Mouse (Mus musculus) liver, embryonic 14.5 days (tissue): ENCODE results near the gene Ppid.

Source experiments
- CTCF ChIP-seq: IDR thresholded peaks from 2 replicates; pipeline ENCODE4 v1.5.1; 2016; ENCODE audit warnings: antibody characterized with exemption, low read depth, control low read depth
- EP300 ChIP-seq: IDR thresholded peaks from 2 replicates; pipeline ENCODE4 v1.6.1; 2016; ENCODE audit warnings: antibody characterized with exemption, low read depth

GRCm38 (mm10) chr3:79579891-79580575, 11.1 kb upstream of the Ppid start:
- TF ChIP-seq CTCF (no peak), EP300 (peak; percentile 94)
